Mouse (Mus musculus) limb, embryonic 12.5 days (tissue): ENCODE measurements around the gene Tbx2. TPM values are rescaled to one million over a fixed set of nuclear protein-coding genes. Genes with fewer than 3 reads are reported as not detected.
A peak's percentile ranks its signal among the peaks of the same experiment; 100 is the strongest.

Experiments
- ATAC-seq: fragments of 200-750 bp; cut with Nextera tagmentation; 2 replicates; pipeline ENCODE4 v1.8.0; 2017; ENCODE audit warnings: low read depth, moderate TSS enrichment; ENCODE audit not compliant: insufficient number of reproducible peaks, insufficient read depth, low FRiP score, low TSS enrichment
- H3K27ac ChIP-seq: fragments of 300-500 bp; sonication (generic); 2 replicates; pipeline ENCODE4 v1.5.1; 2016; ENCODE audit warnings: mild to moderate bottlenecking, moderate library complexity
- H3K27me3 ChIP-seq: fragments of 300-500 bp; sonication (generic); 2 replicates; pipeline ENCODE4 v1.6.1; 2016; ENCODE audit warnings: mild to moderate bottlenecking, moderate library complexity
- H3K36me3 ChIP-seq: fragments of 300-500 bp; sonication (generic); 2 replicates; pipeline ENCODE4 v1.6.1; 2016; ENCODE audit warnings: mild to moderate bottlenecking, moderate library complexity
- H3K4me1 ChIP-seq: fragments of 300-500 bp; sonication (generic); replicated peaks from 2 replicates; pipeline ENCODE4 v1.6.1; 2016
- H3K4me2 ChIP-seq: fragments of 300-500 bp; sonication (generic); 2 replicates; pipeline ENCODE4 v1.6.1; 2016; ENCODE audit warnings: mild to moderate bottlenecking, moderate library complexity
- H3K4me3 ChIP-seq: fragments of 300-500 bp; sonication (generic); replicated peaks from 2 replicates; pipeline ENCODE4 v1.5.1; 2016; ENCODE audit warnings: mild to moderate bottlenecking
- H3K9ac ChIP-seq: fragments of 300-500 bp; sonication (generic); replicated peaks from 2 replicates; pipeline ENCODE4 v1.6.1; 2016; ENCODE audit warnings: mild to moderate bottlenecking, moderate library complexity
- H3K9me3 ChIP-seq: fragments of 300-500 bp; sonication (generic); 2 replicates; pipeline ENCODE4 v1.6.1; 2016; ENCODE audit warnings: mild to moderate bottlenecking, moderate library complexity
- WGBS: fragments of 180-500 bp; shearing (Covaris S2); methylation state at CpG from one replicate; pipeline ENCODE4 v1.1.7; 2016; 5-methylcytosine and 5-hydroxymethylcytosine counted together
- polyA plus RNA-seq: library from polyadenylated mRNA; unstranded; fragments of >200 nt; fragmentation: Nextera tagmentation; extraction: Ambion mirVana; gene quantifications from 2 replicates; pipeline ENCODE4 v1.2.1, GENCODE M21; 2016

Gene Tbx2
- polyA plus RNA-seq, 1 experiment from 2014 or later = 10.0 TPM

DNA sequence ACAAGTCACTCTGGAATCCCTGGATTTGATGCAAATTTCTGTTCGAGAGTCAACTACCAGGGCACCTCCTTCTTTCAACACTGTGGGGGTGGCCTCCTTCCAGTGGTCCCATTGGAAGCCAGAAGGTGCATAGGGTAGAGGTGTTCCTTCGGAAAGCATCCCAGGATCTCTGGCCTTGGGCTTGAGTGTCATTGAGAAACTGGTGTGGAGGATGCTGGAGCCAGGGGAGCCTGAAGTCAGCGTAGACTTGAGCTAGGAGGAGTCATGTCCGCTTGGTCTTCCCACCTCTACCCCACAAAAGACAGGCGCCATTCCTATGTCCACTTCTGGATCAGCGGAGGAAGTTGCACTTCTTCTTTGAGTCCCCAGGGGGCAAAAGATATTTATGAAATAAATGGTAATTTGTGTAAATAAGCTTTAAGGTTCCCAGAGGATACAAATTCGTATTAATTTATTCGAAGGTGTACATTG lies 8.9 kb downstream of the Tbx2 start:
- 11% methylated on average over 8 of the region's 8 CpGs for WGBS
- H3K9me3 ChIP-seq = no peaks in the 10 kb centered on the region
- peak overlapping the region; percentile 90 for H3K9ac ChIP-seq

DNA sequence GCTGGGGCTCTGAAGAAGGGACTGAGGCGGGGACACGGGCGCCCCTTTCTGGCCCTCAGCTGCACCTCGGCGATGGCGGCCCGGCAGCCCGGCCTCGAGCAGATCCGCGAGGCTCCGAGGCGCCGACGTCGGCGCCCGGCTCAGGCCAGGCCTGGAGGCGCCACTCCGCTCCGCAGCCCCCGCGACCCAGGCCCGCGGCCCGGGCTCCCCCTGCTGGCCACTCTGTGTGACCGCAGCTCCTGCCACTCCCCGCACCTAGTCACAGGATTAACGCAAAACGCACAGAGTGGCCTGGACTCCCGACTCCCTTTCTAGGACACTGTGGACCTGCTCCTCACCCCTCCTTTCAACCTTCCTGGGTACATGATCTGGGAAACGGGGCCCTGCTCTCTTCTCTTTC lies 9.6 kb downstream of the Tbx2 start:
- Histone ChIP-seq H3K4me1 (peaks cover 53% of the 10 kb centered on the region), H3K27me3 (peaks cover 76% of the 10 kb centered on the region), H3K36me3 (peaks cover 14% of the 10 kb centered on the region; the same call in 1 of the 2 replicates), H3K4me3 (peak overlapping the region; percentile 66), H3K27ac (peak overlapping the region; percentile 84), H3K4me2 (peak overlapping the region; percentile 83), H3K9me3 (no peaks in the 10 kb centered on the region), H3K9ac (peak overlapping the region; percentile 56)
- ATAC-seq = peak; percentile 28
- WGBS = under 1% methylated on average over 32 of the region's 32 CpGs

More for the DNA sequence above, 8.9 kb downstream of the Tbx2 start:
- no peak for ATAC-seq
- H3K36me3 ChIP-seq = peaks cover 14% of the 10 kb centered on the region; the same call in 1 of the 2 replicates
- peak overlapping the region; percentile 66 for H3K4me3 ChIP-seq
- H3K27me3 ChIP-seq = peaks cover 78% of the 10 kb centered on the region
- peak overlapping the region; percentile 84 for H3K27ac ChIP-seq
- H3K4me2 ChIP-seq = peak overlapping the region; percentile 83
- H3K4me1 ChIP-seq = peaks cover 56% of the 10 kb centered on the region

DNA sequence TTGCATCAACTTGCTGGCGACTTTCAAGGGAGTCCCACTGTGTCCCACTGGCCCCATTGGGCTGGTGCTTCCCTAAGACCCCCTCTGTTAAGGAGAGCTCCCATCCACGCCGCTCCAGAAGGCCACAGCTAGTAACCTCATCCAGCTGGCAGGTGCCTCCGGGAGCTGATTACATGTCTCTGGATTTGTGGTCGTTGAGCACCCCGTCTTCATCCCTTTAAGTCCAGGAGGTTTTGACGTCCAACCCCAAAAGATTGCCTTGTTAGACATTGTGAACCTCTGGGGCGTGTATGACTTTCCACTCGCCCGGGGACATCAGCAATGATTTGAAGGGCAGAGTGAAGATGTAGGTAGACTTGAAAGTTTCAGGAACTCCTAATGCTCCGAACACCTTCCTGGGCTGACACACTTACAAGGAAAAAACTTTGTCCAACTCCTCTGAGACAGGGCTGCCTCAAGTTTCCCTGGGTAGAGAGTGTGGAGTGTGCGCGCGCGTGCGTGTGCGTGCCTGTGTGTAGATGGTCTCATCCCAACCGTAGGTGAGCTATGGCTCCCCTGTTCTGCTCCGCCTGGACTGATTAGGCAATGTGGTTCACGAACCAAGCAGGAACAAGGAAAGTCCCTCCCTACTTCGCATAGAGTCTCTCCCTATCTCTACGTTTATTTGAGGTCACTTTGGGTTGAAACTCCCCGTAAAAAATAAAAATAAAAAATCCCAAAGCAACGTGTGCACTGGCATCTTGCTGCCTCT lies 10.4 kb downstream of the Tbx2 start:
- Histone ChIP-seq H3K4me1 (peaks cover 46% of the 10 kb centered on the region), H3K27ac (peak overlapping the region; percentile 84), H3K9ac (peak overlapping the region; percentile 65; the same call in 1 of the 2 replicates), H3K36me3 (peaks cover 11% of the 10 kb centered on the region; the same call in 1 of the 2 replicates), H3K27me3 (peaks cover 68% of the 10 kb centered on the region), H3K4me3 (peak overlapping the region; percentile 51), H3K4me2 (peak overlapping the region; percentile 83), H3K9me3 (no peaks in the 10 kb centered on the region)
- 0 out of 2 replicates have a peak, but pooled peaks have one; percentile 17 for ATAC-seq
- 5% methylated on average over 24 of the region's 24 CpGs for WGBS

GRCm38 (mm10) chr11:85843347-85843692 lies 11.0 kb downstream of the Tbx2 start:
- H3K36me3 ChIP-seq = peaks cover 6% of the 10 kb centered on the region; the same call in 1 of the 2 replicates
- H3K4me2 ChIP-seq = peak overlapping the region; percentile 83
- peak overlapping the region; percentile 51 for H3K4me3 ChIP-seq
- peaks cover 63% of the 10 kb centered on the region for H3K27me3 ChIP-seq
- ATAC-seq = peak; percentile 45
- peak overlapping the region; percentile 84 for H3K27ac ChIP-seq
- peaks cover 40% of the 10 kb centered on the region for H3K4me1 ChIP-seq
- peak overlapping the region; percentile 65 for H3K9ac ChIP-seq
- H3K9me3 ChIP-seq = no peaks in the 10 kb centered on the region
- WGBS = 2% methylated on average over 18 of the region's 18 CpGs

- Histone ChIP-seq H3K4me3 (peak overlapping the region; percentile 51), H3K36me3 (peaks cover 5% of the 10 kb centered on the region; the same call in 1 of the 2 replicates), H3K4me2 (peak overlapping the region; percentile 83), H3K9ac (peak overlapping the region; percentile 65), H3K27ac (peak overlapping the region; percentile 84), H3K4me1 (peaks cover 38% of the 10 kb centered on the region), H3K27me3 (peaks cover 53% of the 10 kb centered on the region), H3K9me3 (no peaks in the 10 kb centered on the region)
- under 1% methylated on average over 54 of the region's 54 CpGs for WGBS
- peak; percentile 35; the same call in 1 of the 2 replicates for ATAC-seq
Measured at GRCm38 (mm10) chr11:85844144-85844965, 12.0 kb downstream of the Tbx2 start.

- Histone ChIP-seq H3K4me1 (peaks cover 38% of the 10 kb centered on the region), H3K36me3 (peaks cover 5% of the 10 kb centered on the region; the same call in 1 of the 2 replicates), H3K4me3 (peak overlapping the region; percentile 51), H3K9me3 (no peaks in the 10 kb centered on the region), H3K27me3 (peaks cover 47% of the 10 kb centered on the region), H3K4me2 (peak overlapping the region; percentile 83), H3K9ac (no peak overlapping the region), H3K27ac (no peak overlapping the region)
- 42% methylated on average over 5 of the region's 5 CpGs for WGBS
- no peak for ATAC-seq
Measured at GRCm38 (mm10) chr11:85844971-85845370, 12.6 kb downstream of the Tbx2 start.

DNA sequence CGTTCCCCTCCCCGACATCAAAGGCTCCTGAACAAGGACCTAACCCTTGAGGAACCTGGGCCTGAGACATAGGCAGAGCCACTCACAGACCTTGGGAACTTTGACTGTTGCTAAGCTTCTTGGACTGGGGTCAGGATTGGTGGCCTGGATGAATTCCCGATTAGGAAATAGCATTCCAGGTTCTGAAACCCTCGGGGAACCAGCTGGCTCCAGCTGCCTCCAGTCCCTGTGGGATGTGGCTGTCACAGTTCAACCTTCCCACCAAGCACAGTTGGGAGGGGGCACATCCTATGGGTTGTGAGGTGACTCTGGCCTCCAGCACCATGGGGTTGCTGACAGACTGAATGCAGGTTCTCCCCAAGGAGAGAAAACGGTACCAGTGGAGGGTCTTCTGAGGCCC lies 13.6 kb downstream of the Tbx2 start:
- Histone ChIP-seq H3K4me3 (no peak overlapping the region), H3K4me1 (peaks cover 31% of the 10 kb centered on the region), H3K36me3 (no peaks in the 10 kb centered on the region), H3K27ac (no peak overlapping the region), H3K9me3 (no peaks in the 10 kb centered on the region), H3K27me3 (peaks cover 37% of the 10 kb centered on the region), H3K9ac (no peak overlapping the region), H3K4me2 (no peak overlapping the region)
- WGBS = 34% methylated on average over 5 of the region's 5 CpGs
- no peak for ATAC-seq

GRCm38 (mm10) chr11:85846509-85846908 lies 14.2 kb downstream of the Tbx2 start:
- H3K9ac ChIP-seq = no peak overlapping the region

DNA sequence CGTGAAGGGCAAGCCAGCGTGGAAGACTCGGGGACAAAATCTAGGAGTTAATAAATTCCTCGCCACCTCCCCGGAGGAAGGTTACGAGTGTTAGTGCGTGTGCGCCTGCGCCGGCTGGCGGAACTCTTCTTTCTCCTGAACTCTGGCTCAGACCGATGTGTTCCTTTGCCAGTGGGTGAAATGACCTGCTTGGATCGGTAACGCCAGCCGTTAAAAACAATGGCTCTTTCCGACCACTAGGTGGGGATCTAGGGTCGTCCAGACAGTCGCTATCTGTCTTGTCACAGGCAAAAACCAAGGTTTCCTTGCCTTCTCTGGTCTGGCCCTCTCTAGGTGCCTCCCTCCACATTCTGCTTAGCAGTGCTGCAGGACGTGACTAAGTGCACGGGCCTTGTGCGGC lies 16.7 kb downstream of the Tbx2 start:
- Histone ChIP-seq H3K4me2 (peak overlapping the region; percentile 52), H3K27me3 (peaks cover 18% of the 10 kb centered on the region; the same call in 1 of the 2 replicates), H3K36me3 (no peaks in the 10 kb centered on the region), H3K9me3 (no peaks in the 10 kb centered on the region), H3K27ac (no peak overlapping the region), H3K4me3 (peak overlapping the region; percentile 23), H3K4me1 (peaks cover 4% of the 10 kb centered on the region), H3K9ac (0 out of 2 replicates have a peak overlapping the region, but pooled peaks have one; percentile 28)
- ATAC-seq = peak; percentile 32; the same call in 1 of the 2 replicates
- 1% methylated on average over 21 of the region's 21 CpGs for WGBS

More at GRCm38 (mm10) chr11:85846509-85846908, 14.2 kb downstream of the Tbx2 start:
- Histone ChIP-seq H3K4me3 (no peak overlapping the region), H3K4me1 (peaks cover 26% of the 10 kb centered on the region), H3K36me3 (no peaks in the 10 kb centered on the region), H3K27me3 (peaks cover 31% of the 10 kb centered on the region), H3K4me2 (no peak overlapping the region), H3K27ac (no peak overlapping the region), H3K9me3 (no peaks in the 10 kb centered on the region)
- no peak for ATAC-seq
- WGBS = 74% methylated on average over 4 of the region's 4 CpGs

DNA sequence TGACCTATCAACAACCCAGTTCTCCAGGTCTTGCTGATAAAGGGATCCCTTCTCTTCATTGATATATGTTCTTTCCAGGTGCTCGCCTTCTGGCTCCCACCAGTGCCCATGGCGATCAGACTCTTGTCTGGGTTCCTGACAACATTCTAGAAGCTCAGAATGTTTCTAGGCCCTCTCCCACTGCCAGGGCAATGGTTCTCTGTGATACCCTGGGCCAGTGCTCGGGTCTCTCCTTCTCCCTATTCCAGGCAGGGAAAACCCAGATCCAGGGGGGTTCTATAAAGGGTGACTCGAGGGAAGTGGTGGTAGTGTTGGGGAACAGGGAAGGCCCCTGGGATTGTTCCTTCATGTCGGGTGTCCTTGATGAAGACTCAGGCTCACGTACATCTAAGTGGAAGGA lies 17.9 kb downstream of the Tbx2 start, which contains the start of gene Gm11444:
Gene Gm11444, minus strand, starts transcription at position 101 of the 400 bp plus-strand sequence.
- no peak within 1 kb of the TSS for H3K9ac ChIP-seq
- WGBS = 91% methylated on average over 6 of the region's 6 CpGs
- peaks cover 14% of the 10 kb centered on the region; the same call in 1 of the 2 replicates for H3K27me3 ChIP-seq
- peaks cover 4% of the 10 kb centered on the region; the same call in 1 of the 2 replicates for H3K9me3 ChIP-seq
- no peaks in the 10 kb centered on the region for H3K36me3 ChIP-seq
- ATAC-seq = no peak
- no peaks in the 10 kb centered on the region; the same call in none of the 2 replicates for H3K4me1 ChIP-seq
- no peak within 1 kb of the TSS for H3K4me3 ChIP-seq
- no peak within 1 kb of the TSS for H3K27ac ChIP-seq
- H3K4me2 ChIP-seq = peak within 1 kb of the TSS; percentile 52; the same call in 1 of the 2 replicates
